Mouse (Mus musculus): Measurements from ENCODE around the gene Cntn1.

DNA sequence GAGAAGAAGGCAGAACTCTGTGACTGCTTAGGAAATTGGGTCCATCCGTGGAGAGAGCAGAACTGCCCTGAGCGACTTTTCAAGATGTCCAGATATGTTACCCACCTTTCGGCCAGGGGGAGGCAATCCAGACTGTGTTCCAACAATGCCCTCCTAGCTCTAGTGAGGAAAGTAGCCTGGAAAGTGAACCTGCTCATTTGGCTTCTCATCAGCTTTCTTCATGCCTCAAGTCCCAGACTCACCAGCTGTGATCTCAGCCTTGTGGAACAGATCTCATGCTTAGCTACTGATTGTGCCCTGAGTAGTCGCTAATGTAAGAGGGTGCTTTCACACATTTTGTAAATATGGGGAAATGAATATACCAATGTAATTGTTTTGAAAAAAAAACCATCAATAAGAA is 2.4 kb upstream of the Cntn1 start:
- TF ChIP-seq CTCF (IDR thresholded peaks at IDR 0.05; ENCODE audit: extremely low read depth, insufficient read depth, low read length) (no peak), POLR2A (IDR thresholded peaks at IDR 0.05; ENCODE audit: extremely low read depth, insufficient read depth, low read length) (no peak)
